Mouse (Mus musculus): ENCODE data around the gene Magi3. TPM values are rescaled to one million over a fixed set of nuclear protein-coding genes. Genes with fewer than 3 reads are reported as not detected.

The Magi3 gene
- 21.2 and 22.3 TPM in 2 replicates for total RNA-seq (2021)
- long read RNA-seq, full-length matches to known transcripts: 3 of 9 reads
- long read RNA-seq, partial matches to known transcripts: 5 of 9 reads
- long read RNA-seq, other reads (novel, unspliced or antisense): 1 of 9 reads

- DNase-seq: peak; percentile 98
Observed at GRCm38 (mm10) chr3:104220295-104220965, at the start of gene Magi3. TSS of gene Magi3 (minus strand) at chr3:104220374.

- DNase-seq: no peak
Observed at GRCm38 (mm10) chr3:104264530-104265145, 44.5 kb upstream of the Magi3 start.

- DNase-seq: no peak
Observed at GRCm38 (mm10) chr3:104260221-104260620, 40.0 kb upstream of the Magi3 start.

- DNase-seq: no peak
Observed at GRCm38 (mm10) chr3:104259168-104259567, 39.0 kb upstream of the Magi3 start.

GRCm38 (mm10) chr3:104257041-104257440 is 36.9 kb upstream of the Magi3 start:
- no peak for DNase-seq

- DNase-seq: no peak
Observed at GRCm38 (mm10) chr3:104253760-104254159, 33.6 kb upstream of the Magi3 start.

- DNase-seq: no peak
Observed at GRCm38 (mm10) chr3:104247850-104248249, 27.7 kb upstream of the Magi3 start.

- no peak for DNase-seq
Observed at GRCm38 (mm10) chr3:104247057-104247456, 26.9 kb upstream of the Magi3 start.

GRCm38 (mm10) chr3:104244373-104244772 is 24.2 kb upstream of the Magi3 start:
- no peak for DNase-seq

- DNase-seq: no peak
Observed at GRCm38 (mm10) chr3:104243972-104244371, 23.8 kb upstream of the Magi3 start.

GRCm38 (mm10) chr3:104239785-104240184 is 19.6 kb upstream of the Magi3 start:
- no peak for DNase-seq

- DNase-seq: no peak
Observed at GRCm38 (mm10) chr3:104239376-104239775, 19.2 kb upstream of the Magi3 start.

- no peak for DNase-seq
Observed at GRCm38 (mm10) chr3:104237846-104238440, 17.8 kb upstream of the Magi3 start.

- no peak for DNase-seq
Observed at GRCm38 (mm10) chr3:104236029-104236428, 15.9 kb upstream of the Magi3 start.

- no peak for DNase-seq
Observed at GRCm38 (mm10) chr3:104235099-104235498, 14.9 kb upstream of the Magi3 start.

GRCm38 (mm10) chr3:104233366-104234312 is 13.5 kb upstream of the Magi3 start:
- no peak for DNase-seq

GRCm38 (mm10) chr3:104227438-104228111 is 7.4 kb upstream of the Magi3 start:
- no peak for DNase-seq

GRCm38 (mm10) chr3:104226731-104227130 is 6.6 kb upstream of the Magi3 start:
- DNase-seq: no peak

- no peak for DNase-seq
Observed at GRCm38 (mm10) chr3:104221156-104221555, 982 bp upstream of the Magi3 start.

GRCm38 (mm10) chr3:104219531-104220294 is 461 bp downstream of the Magi3 start:
- peak; percentile 65 for DNase-seq

- DNase-seq: peak; percentile 24
Observed at GRCm38 (mm10) chr3:104218926-104219325, 1.2 kb downstream of the Magi3 start.
